Mouse (Mus musculus) CH12.LX (cell line): ENCODE results near the gene Mob3b. TPM values are rescaled to one million over a fixed set of nuclear protein-coding genes. Genes with fewer than 3 reads are reported as not detected.
A peak's percentile ranks its signal among the peaks of the same experiment; 100 is the strongest.

Experiments
- DNase-seq: peaks from one replicate; pipeline ENCODE4 v3.0.0-alpha.2; 2013; ENCODE audit errors: extremely low read depth
- H3K27ac ChIP-seq: 2 replicates; pipeline ENCODE4 v1.5.1; 2012; ENCODE audit warnings: low read depth, mild to moderate bottlenecking, control low read depth, moderate library complexity; ENCODE audit not compliant: insufficient read depth
- H3K27me3 ChIP-seq: replicated peaks from 2 replicates; pipeline ENCODE3; 2012; ENCODE audit warnings: inconsistent platforms
- H3K36me3 ChIP-seq, 2 experiments: replicated peaks in 1 of 2; 2 replicates each; pipeline versions ENCODE3 to v1.6.1; 2012; ENCODE audit warnings: inconsistent platforms in 1 of 2, low read length in 1 of 2, mild to moderate bottlenecking in 1 of 2, mixed read lengths in 1 of 2, moderate library complexity in 1 of 2; ENCODE audit not compliant: control insufficient read depth in 1 of 2, insufficient read depth in 1 of 2
- H3K4me1 ChIP-seq, 2 experiments: 2 replicates each; pipeline ENCODE4 v1.6.1; 2012; ENCODE audit warnings: inconsistent platforms in 1 of 2, moderate library complexity in 1 of 2; ENCODE audit not compliant: insufficient read depth in 2 of 2, control insufficient read depth in 1 of 2
- H3K4me2 ChIP-seq: 2 replicates; pipeline ENCODE4 v1.6.1; 2012; ENCODE audit warnings: low read depth, mild to moderate bottlenecking, control low read depth; ENCODE audit not compliant: poor library complexity, insufficient read depth, severe bottlenecking
- H3K4me3 ChIP-seq, 3 experiments: fragments of 150-350 bp in 1 of 3; sonication (generic) in 1 of 3; replicated peaks in 1 of 3; 2 replicates each; pipeline versions ENCODE3 to v1.5.1; 2011 to 2012; ENCODE audit warnings: low read depth in 2 of 3, low read length in 2 of 3, mild to moderate bottlenecking in 2 of 3, moderate library complexity in 2 of 3, control low read depth in 1 of 3, improper control_type of control experiment in 1 of 3, inconsistent platforms in 1 of 3, mixed read lengths in 1 of 3; ENCODE audit not compliant: poor library complexity in 1 of 3
- H3K79me2 ChIP-seq: replicated peaks from 2 replicates; pipeline ENCODE4 v1.6.1; 2012; ENCODE audit warnings: mild to moderate bottlenecking, moderate library complexity; ENCODE audit not compliant: control insufficient read depth, poor library complexity, insufficient read depth, severe bottlenecking; ENCODE audit errors: extremely low read depth
- H3K9ac ChIP-seq: 2 replicates; pipeline ENCODE4 v1.6.1; 2012; ENCODE audit warnings: low read depth, mild to moderate bottlenecking, control low read depth, moderate library complexity; ENCODE audit not compliant: insufficient read depth
- H3K9me3 ChIP-seq: replicated peaks from 2 replicates; pipeline ENCODE3; 2012; ENCODE audit warnings: low read length, inconsistent platforms, mixed read lengths
- CHD1 ChIP-seq: IDR thresholded peaks from 2 replicates; pipeline ENCODE4 v1.6.1; 2012; ENCODE audit warnings: low read depth, low read length, improper control_type of control experiment, inconsistent platforms
- CTCF ChIP-seq, 2 experiments: IDR thresholded peaks in 1 of 2; conservative IDR thresholded peaks in 1 of 2; 2 replicates each; pipeline ENCODE4 v1.5.1; 2011 to 2012; ENCODE audit warnings: low read depth in 2 of 2, low read length in 2 of 2, improper control_type of control experiment in 1 of 2, inconsistent platforms in 1 of 2, mild to moderate bottlenecking in 1 of 2, moderate library complexity in 1 of 2
- EP300 ChIP-seq: IDR thresholded peaks from 2 replicates; pipeline ENCODE4 v1.6.1; 2011; ENCODE audit warnings: low read length, improper control_type of control experiment
- ETS1 ChIP-seq: conservative IDR thresholded peaks from 2 replicates; pipeline ENCODE4 v1.6.1; 2012; ENCODE audit warnings: low read depth, mild to moderate bottlenecking, inconsistent platforms, low read length, improper control_type of control experiment, moderate library complexity
- HCFC1 ChIP-seq: IDR thresholded peaks from 2 replicates; pipeline ENCODE4 v1.6.1; 2012; ENCODE audit warnings: low read depth, mild to moderate bottlenecking, inconsistent platforms, low read length, improper control_type of control experiment
- KAT2A ChIP-seq: IDR thresholded peaks from 2 replicates; pipeline ENCODE4 v1.6.1; 2012; ENCODE audit warnings: low read length, improper control_type of control experiment, inconsistent platforms; ENCODE audit not compliant: insufficient replicate concordance
- MAFK ChIP-seq: IDR thresholded peaks from 2 replicates; pipeline ENCODE4 v1.6.1; 2011; ENCODE audit warnings: low read length, improper control_type of control experiment; ENCODE audit not compliant: insufficient replicate concordance
- MAX ChIP-seq: IDR thresholded peaks from 2 replicates; pipeline ENCODE4 v1.6.1; 2011; ENCODE audit warnings: low read length, improper control_type of control experiment
- MAZ ChIP-seq: IDR thresholded peaks from 2 replicates; pipeline ENCODE4 v1.6.1; 2012; ENCODE audit warnings: low read depth, mild to moderate bottlenecking, inconsistent platforms, low read length, improper control_type of control experiment, moderate library complexity
- MXI1 ChIP-seq: IDR thresholded peaks from 2 replicates; pipeline ENCODE4 v1.6.1; 2011; ENCODE audit warnings: mild to moderate bottlenecking, low read depth, low read length, improper control_type of control experiment
- MYC ChIP-seq: IDR thresholded peaks from 2 replicates; pipeline ENCODE4 v1.6.1; 2011; ENCODE audit warnings: low read depth, mild to moderate bottlenecking, improper control_type of control experiment, low read length
- POLR2A ChIP-seq: IDR thresholded peaks from 2 replicates; pipeline ENCODE4 v1.6.1; 2011; ENCODE audit warnings: low read depth, mild to moderate bottlenecking, improper control_type of control experiment, low read length
- POLR2AphosphoS2 ChIP-seq: IDR thresholded peaks from 2 replicates; pipeline ENCODE4 v1.6.1; 2011; ENCODE audit warnings: low read depth, low read length, improper control_type of control experiment
- RAD21 ChIP-seq: IDR thresholded peaks from 2 replicates; pipeline ENCODE4 v1.6.1; 2011; ENCODE audit warnings: low read depth, mild to moderate bottlenecking, low read length, improper control_type of control experiment, moderate library complexity
- SIN3A ChIP-seq: IDR thresholded peaks from 2 replicates; pipeline ENCODE4 v1.6.1; 2012; ENCODE audit warnings: low read length, improper control_type of control experiment, inconsistent platforms
- SMC3 ChIP-seq: IDR thresholded peaks from 2 replicates; pipeline ENCODE4 v1.6.1; 2011; ENCODE audit warnings: low read depth, low read length, improper control_type of control experiment
- UBTF ChIP-seq: IDR thresholded peaks from 2 replicates; pipeline ENCODE4 v1.6.1; 2012; ENCODE audit warnings: low read depth, mild to moderate bottlenecking, inconsistent platforms, low read length, improper control_type of control experiment, moderate library complexity
- ZC3H11A ChIP-seq: IDR thresholded peaks from 2 replicates; pipeline ENCODE4 v1.6.1; 2012; ENCODE audit warnings: low read depth, mild to moderate bottlenecking, inconsistent platforms, low read length, improper control_type of control experiment
- ZMIZ1 ChIP-seq: IDR thresholded peaks from 2 replicates; pipeline ENCODE4 v1.6.1; 2012; ENCODE audit warnings: low read depth, mild to moderate bottlenecking, inconsistent platforms, low read length, improper control_type of control experiment
- dilution Hi-C: fragments of 300-500 bp; cut with MboI; formaldehyde crosslinking; loops from 2 replicates; pipeline ENCODE4 v1.14.3; 2020; ENCODE audit warnings: low sequenced_read_pairs; ENCODE audit not compliant: extremely low pct_unique_long_range_greater_than_20kb, extremely low pct_ligation_motif_present
- in situ Hi-C: fragments of 300-500 bp; cut with MboI; formaldehyde crosslinking; loops from 3 replicates; pipeline ENCODE4 v1.14.3; 2019; ENCODE audit warnings: low sequenced_read_pairs, low pct_ligation_motif_present, low pct_unique_long_range_greater_than_20kb, mixed read lengths
- polyA plus RNA-seq: library from polyadenylated mRNA; unstranded; fragments of >175 nt; gene quantifications from 2 replicates; pipeline ENCODE4 v1.2.1, GENCODE M21; 2012; ENCODE audit warnings: low read depth; ENCODE audit not compliant: insufficient read length
- total RNA-seq, 2 experiments: library from RNA; depleted of rRNA; stranded (reverse); fragments of 300-350 nt in 1 of 2; fragments of >200 nt in 1 of 2; gene quantifications; 2 replicates each; pipeline ENCODE4 v1.2.3; 2012 to 2014

Gene Mob3b
- total and polyA plus RNA-seq, 3 experiments = 3.5 to 11.7 (median 11.0) TPM

DNA sequence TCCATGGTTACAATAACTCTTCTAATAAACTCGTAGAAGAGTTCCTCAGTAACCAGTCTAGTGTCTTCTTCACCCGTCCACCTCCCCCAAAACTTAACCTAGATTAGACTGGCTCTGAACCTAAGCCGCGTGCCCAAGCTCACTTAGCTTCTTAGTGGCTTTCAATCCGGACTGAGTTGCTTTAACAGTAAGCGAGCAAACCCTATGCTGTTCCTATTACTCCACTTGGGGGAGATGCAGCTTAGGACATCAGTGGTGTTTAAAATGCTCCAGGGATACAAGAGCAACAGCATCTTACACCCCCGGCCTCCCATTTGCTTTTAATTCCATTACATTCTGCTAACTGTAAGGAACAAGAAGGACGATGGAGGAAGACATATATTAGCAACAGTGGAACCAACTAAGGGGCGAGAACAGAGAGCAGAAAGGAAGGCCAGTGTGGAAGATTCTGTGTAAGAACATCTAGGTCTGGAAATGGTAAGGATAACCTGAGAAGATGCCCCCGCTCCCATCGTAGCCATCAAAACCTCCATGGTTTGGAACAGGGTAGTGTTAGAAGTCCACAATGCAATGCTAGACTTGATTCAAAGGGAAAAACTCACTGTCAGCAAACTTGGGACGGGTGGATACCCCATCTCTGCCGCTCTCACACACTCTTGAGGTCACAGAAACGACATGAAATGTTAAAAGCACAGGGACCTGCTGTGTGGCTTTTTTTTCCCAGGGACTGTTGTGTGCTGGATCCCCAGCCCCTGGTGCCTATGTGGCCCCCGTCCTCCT, 196.3 kb downstream of the Mob3b start (continued):
- TF ChIP-seq CHD1 (no peak), UBTF (no peak), MAFK (no peak), POLR2A (no peak), MYC (no peak), ZMIZ1 (no peak), CTCF (conservative IDR thresholded peaks at IDR 0.05 in 1 of 2, IDR thresholded peaks at IDR 0.05 in 1 of 2; ENCODE audit: low read depth in 2 of 2, low read length in 2 of 2) (peak in 1 of 2 experiments; percentile 63; a peak in 2 of 4 replicates), MAX (no peak), POLR2AphosphoS2 (no peak), MXI1 (no peak), EP300 (no peak), SIN3A (no peak)

DNA sequence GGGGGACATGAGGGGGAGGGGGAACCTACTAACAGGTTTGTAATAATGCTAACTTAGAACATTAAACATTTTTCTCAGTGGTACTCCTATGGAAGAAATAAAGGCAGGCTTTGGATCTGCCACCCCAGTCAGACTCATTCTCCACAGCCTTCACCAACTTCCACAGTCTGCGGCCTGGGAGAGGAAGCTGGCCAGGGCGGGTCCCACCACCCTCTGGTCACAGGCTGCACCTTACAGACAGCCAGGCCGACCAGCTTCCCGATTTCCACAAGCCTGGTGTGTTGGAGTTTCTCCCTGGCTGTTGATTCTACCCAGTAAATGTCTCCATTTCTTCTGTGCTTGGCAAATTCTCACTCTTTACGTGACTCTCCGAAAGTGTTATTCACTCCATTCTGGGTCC, 197.8 kb downstream of the Mob3b start:
- Histone ChIP-seq H3K4me1 (peaks cover 0 to 13% of the 10 kb centered on the region in 2 experiments; a peak in 2 of 4 replicates), H3K9me3 (no peaks in the 10 kb centered on the region), H3K27ac (no peak overlapping the region), H3K36me3 (peaks cover 0 to 45% of the 10 kb centered on the region in 2 experiments), H3K27me3 (no peaks in the 10 kb centered on the region), H3K9ac (no peak overlapping the region), H3K4me2 (no peak overlapping the region), H3K4me3 (no peak overlapping the region), H3K79me2 (no peaks in the 10 kb centered on the region)
- no peak for DNase-seq
- dilution Hi-C loops = no loop called here
- TF ChIP-seq ZC3H11A = no peak
- no peak for TF ChIP-seq MAX
- no peak for TF ChIP-seq KAT2A
- in situ Hi-C loops = loop anchor here (5.0 to 10.0 kb wide), 3 partner anchors 198 to 345 kb away; partner anchors contain the start of gene Mob3b

DNA sequence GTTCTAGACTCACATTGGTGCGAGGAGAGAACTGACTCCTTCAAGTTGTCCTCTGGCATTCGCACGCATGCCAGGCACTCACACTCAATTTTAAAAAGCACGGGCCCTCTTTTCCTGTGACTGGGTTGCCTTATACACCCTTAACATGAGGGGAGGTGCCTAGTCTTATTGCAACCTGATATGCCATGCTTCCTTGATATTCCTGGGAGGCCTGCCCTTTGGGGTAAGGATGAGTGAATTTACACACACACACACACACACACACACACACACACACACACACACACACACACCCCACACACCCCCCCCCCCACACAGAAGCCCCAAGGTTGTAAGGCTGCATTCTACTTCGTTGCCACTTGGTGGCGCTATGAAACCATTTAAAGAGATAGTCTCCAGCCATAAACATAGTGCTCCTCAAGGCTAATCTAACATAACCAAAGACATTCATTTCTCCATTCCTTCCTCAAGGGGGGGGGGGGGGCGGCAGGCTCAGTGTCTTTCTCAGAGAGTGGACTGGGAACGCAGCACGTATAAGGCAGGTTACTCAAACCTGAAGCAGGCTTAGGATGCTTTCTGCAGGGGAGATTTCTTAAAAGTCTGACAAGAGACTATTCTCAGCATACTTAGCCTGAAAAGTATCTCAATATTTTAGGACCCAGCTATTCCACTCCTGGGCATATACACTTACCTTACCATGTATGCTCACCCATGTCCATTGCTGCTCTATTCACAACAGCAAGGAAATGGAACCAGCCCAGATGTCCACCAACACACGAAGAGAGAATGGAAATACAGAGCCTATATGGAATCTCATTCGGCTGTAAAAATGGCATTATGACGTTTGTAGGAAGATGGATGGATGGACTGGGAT, 198.9 kb downstream of the Mob3b start:
- Histone ChIP-seq H3K27ac (no peak overlapping the region), H3K9ac (no peak overlapping the region), H3K36me3 (peaks cover 2 to 42% of the 10 kb centered on the region in 2 experiments), H3K4me1 (peaks cover 0 to 13% of the 10 kb centered on the region in 2 experiments; a peak in 2 of 4 replicates), H3K9me3 (no peaks in the 10 kb centered on the region), H3K27me3 (no peaks in the 10 kb centered on the region), H3K4me3 (no peak overlapping the region), H3K4me2 (no peak overlapping the region), H3K79me2 (no peaks in the 10 kb centered on the region)
- peak; percentile 66 for DNase-seq
- in situ Hi-C loops = loop anchor here (5.0 to 10.0 kb wide), 3 partner anchors 199 to 346 kb away; partner anchors contain the start of gene Mob3b
- TF ChIP-seq ZC3H11A = peak; percentile 61
- no peak for TF ChIP-seq POLR2A
- no peak for TF ChIP-seq ETS1
- peak; percentile 78 for TF ChIP-seq RAD21
- TF ChIP-seq HCFC1 = 0 out of 2 replicates have a peak, but pooled peaks have one; percentile 15
- TF ChIP-seq CTCF (conservative IDR thresholded peaks at IDR 0.05 in 1 of 2, IDR thresholded peaks at IDR 0.05 in 1 of 2; ENCODE audit: low read depth in 2 of 2, low read length in 2 of 2) = peak; percentile 28 to 80; a peak in 3 of 4 replicates
- peak; percentile 79 for TF ChIP-seq SMC3
- TF ChIP-seq MAZ = peak; percentile 79
- dilution Hi-C loops = no loop called here
